Mouse (Mus musculus) Patski (cell line): Measurements from ENCODE around the gene Cdipt. TPM values are rescaled to one million over a fixed set of nuclear protein-coding genes. Genes with fewer than 3 reads are reported as not detected.

Experiments used
- ATAC-seq: fragments of 100-300 bp; one replicate; pipeline ENCODE4 v1.8.0; 2021
- CTCF ChIA-PET: fragments of 350-600 bp; sonication (Branson Sonifier 250); formaldehyde crosslinking; loops from one replicate; lab custom pipeline; 2022; ENCODE audit warnings: inconsistent platforms; lab: Charles Lee
- POLR2A ChIA-PET: fragments of 350-600 bp; sonication (Branson Sonifier 250); formaldehyde crosslinking; loops from one replicate; lab custom pipeline; 2022; ENCODE audit warnings: antibody characterized with exemption, inconsistent platforms; lab: Charles Lee
- DNase-seq: peaks from one replicate; pipeline ENCODE4 v3.0.0-alpha.2; 2011; ENCODE audit warnings: low read depth, low spot score
- H3K27me3 ChIP-seq: fragments of 371-371 bp; one replicate; pipeline ENCODE4 v1.5.1; 2021
- CTCF ChIP-seq: fragments of 100-300 bp; IDR thresholded peaks from one replicate; pipeline ENCODE4 v1.5.1; 2021
- in situ Hi-C: fragments of 300-500 bp; cut with MboI; formaldehyde crosslinking; loops from 3 replicates; pipeline ENCODE4 v1.11.1; 2018; ENCODE audit warnings: low pct_unique_long_range_greater_than_20kb, mixed read lengths
- polyA plus RNA-seq: library from polyadenylated mRNA; unstranded; gene quantifications from one replicate; pipeline ENCODE4 v1.2.3, GENCODE M21; 2021

Cdipt gene
- polyA plus RNA-seq, 1 experiment from 2014 or later, result 143 TPM

DNA sequence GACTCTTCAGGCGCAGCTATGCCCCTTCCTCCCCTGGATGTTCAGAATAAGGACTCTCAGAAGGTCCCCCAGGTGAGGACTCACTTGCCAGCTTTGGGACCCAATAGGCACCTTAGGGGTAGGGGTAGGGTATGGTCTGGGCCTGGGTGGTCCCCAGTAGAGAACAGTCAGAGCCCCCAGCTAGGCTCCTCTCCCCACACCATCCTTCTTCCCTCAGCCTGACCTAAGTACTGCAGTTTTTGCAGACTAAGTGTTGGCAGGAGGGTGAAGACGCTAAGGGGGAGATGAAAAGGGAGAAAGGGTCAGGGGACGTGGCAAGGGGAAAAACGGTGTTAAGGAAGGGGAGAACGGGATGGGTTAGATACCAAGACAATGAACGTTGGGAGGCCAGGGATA lies 42.2 kb downstream of the Cdipt start:
- no peak for DNase-seq
- ATAC-seq, result no peak
- H3K27me3 ChIP-seq, result no peaks in the 10 kb centered on the region
- ChIA-PET POLR2A (interaction anchor here (0.7 to 3.2 kb wide), 2 partner anchors 8 to 58 kb away, joined by 3 to 31 read pairs; partner anchors contain the start of gene Maz), CTCF (interaction anchor here (1.1 to 1.8 kb wide), 2 partner anchors 86 to 95 kb away, joined by 3 to 4 read pairs; no protein-coding TSS in a partner anchor)
- TF ChIP-seq CTCF, result no peak
- in situ Hi-C loops, result no loop called here

DNA sequence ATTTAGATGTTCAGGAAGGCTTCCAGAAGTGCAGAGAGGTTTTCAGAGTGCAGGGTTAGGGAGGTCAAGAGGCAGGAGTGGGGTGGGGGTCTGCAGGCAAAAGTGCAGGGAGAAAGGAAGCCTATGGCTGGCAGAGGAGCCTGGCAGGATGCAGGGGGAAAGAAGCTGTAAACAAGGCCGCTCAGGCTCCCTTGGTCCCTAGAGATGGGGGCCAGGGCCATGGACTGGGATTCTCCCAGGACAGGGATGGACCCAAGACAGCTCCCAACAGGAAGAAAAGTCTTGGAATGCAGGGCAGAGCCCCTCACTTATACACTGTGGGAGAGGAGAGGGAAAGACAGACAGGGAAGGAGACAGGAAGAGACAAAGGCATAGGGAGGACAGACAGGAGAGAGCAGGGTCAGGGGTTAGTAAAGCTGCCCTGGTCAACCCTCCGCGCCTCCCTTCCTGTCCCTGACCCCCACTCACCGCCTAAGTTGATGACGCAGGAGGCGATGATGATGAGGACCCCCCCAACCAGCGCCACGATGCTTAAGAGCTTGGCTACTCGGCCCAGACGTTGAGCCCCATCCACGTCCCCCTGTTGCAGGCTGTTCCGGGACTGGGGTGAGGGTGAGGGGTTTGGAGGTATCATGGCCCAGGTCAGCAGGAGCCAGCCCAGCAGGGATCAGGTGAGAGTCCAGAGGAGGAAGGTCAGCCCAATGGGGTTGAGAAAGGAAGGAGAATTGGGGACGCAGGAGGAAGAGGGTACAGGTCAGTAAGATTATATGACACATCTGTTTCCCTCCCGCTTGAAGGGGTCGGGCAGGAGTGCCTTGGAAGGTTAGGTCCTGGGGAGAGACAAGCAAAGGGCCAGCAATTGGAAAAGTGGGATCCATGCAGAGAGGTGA lies 42.9 kb downstream of the Cdipt start:
- H3K27me3 ChIP-seq, result no peaks in the 10 kb centered on the region
- ChIA-PET POLR2A (interaction anchor here (0.6 to 3.2 kb wide), 2 partner anchors 7 to 1291 kb away, joined by 6 to 31 read pairs; partner anchors contain the start of gene Maz), CTCF (interaction anchor here (1.1 to 1.8 kb wide), 2 partner anchors 85 to 94 kb away, joined by 3 to 4 read pairs; no protein-coding TSS in a partner anchor)
- ATAC-seq (no peak), DNase-seq (no peak)
- no peak for TF ChIP-seq CTCF
- in situ Hi-C loops, result no loop called here

DNA sequence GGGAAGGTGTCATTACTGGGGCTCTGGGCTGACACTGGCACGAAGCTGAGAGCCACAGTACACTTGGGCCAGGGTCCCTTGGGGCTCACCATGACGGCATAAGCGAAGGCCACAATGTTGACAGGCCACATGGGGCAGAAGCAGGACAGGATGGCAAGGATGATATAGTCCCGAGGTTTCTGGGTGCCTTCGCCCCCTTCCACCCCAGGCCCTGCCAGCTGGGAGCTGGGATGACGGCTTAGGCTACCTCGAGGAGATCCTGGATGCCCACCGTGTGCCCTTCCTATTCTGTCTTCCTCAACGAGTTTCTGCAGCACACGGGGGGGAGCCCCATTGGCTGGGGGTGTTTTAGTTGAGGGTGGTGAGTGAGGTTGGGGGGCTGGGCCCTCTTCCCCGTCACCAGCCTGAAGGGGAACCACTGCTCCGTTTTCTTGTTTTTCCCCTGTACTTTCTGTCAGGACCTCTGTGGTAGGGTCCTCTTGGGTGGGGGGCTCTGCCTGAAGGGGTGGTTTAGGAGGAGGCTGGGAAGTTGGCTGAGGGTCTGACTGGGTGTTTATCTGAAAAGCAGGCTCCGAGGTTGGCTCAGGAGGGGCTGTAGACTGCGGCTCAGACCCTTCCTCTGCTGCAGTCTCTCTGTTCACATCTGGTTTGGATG lies 43.7 kb downstream of the Cdipt start:
- CTCF ChIA-PET, result no interaction called here
- TF ChIP-seq CTCF, result no peak
- POLR2A ChIA-PET, result interaction anchor here (0.6 kb wide), 1 partner anchor 1290 kb away, joined by 6 read pairs; no protein-coding TSS in a partner anchor
- in situ Hi-C loops, result no loop called here
- no peak for ATAC-seq
- DNase-seq, result no peak
- no peaks in the 10 kb centered on the region for H3K27me3 ChIP-seq

DNA sequence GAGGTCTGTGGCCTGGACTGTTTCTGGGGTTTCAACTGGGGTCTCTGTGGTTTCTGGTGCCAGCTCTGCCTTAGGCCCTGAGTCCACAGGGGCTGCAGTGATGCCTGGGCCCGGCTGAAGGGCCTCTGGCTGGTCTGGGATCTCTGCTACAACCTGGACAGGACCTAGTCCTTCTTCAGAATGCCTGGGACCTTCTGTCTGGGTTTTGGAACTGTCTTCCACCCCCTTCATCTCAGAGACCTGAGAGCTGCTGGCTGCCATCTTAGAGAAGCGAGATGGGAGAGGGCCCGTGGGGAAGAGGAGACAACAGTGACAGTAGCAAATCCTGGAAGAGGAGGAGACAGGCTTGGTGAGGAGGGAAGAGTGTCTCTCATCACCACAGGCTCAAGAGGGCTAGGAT lies 44.3 kb downstream of the Cdipt start:
- ATAC-seq (no peak), DNase-seq (no peak)
- in situ Hi-C loops, result no loop called here
- TF ChIP-seq CTCF, result no peak
- CTCF ChIA-PET, result no interaction called here
- H3K27me3 ChIP-seq, result no peaks in the 10 kb centered on the region
- POLR2A ChIA-PET, result no interaction called here

DNA sequence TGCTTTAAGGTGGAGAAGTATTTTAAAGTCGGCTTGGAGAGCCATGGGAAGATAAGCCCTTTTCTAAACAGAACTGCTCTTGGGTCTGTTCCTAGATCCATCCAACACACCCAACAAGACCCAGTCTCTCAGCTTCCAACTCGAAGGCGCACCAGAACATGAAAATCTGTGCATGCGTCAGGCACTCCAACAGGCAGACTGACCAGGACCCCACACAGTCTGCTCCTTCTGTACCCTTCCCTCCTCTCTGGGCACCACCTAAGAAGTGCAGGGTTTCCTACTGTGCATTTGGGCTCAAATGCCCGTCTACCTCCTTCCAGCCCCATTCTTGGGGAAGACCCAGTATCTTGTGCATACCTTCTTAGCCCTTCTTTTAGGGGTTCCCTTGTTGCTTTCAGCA lies 44.8 kb downstream of the Cdipt start:
- ChIA-PET CTCF (no interaction called here), POLR2A (no interaction called here)
- no peaks in the 10 kb centered on the region for H3K27me3 ChIP-seq
- in situ Hi-C loops, result no loop called here
- ATAC-seq, result no peak
- TF ChIP-seq CTCF, result no peak
- no peak for DNase-seq

DNA sequence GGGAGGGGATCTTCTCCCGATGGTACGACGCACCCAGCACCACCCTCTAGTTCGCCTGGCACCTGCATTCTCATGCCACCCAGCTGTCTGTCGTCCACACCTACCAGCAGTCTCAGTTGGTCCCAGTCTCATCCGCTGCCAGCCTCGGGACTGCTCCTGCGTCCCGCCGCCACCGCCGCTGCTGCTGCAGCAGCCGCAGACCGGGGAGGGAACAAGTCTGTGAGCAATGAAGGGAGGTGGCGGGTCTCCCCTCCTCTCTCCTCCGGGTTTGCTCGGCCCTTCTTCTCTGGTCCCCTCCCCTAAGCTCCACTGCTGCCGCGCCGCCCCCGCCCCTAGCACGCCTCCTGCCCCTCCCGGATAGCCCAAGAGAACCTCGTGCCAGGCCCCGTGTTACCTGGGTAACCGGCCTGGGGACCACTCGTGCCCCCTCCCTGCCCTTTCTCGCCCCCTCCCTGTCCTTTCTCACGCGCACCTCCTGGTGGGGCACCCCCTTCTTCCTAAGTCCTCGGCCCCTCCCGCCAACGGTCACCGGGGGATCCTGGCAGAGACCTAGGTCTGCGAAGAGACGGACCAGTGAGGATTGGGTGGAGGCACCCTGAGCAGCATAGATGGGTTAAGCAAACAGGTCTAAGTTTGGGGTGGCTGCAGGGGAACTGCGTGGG lies 45.3 kb downstream of the Cdipt start, which contains the start of the genes Gm42742 and Prrt2:
TSS of gene Gm42742 (minus strand) at position 197 of the 662 bp plus-strand sequence.
TSS of gene Prrt2 (minus strand) at position 311 of the 662 bp plus-strand sequence.
- DNase-seq, result no peak
- POLR2A ChIA-PET, result no interaction called here
- no peak for TF ChIP-seq CTCF
- H3K27me3 ChIP-seq, result no peaks in the 10 kb centered on the region
- in situ Hi-C loops, result no loop called here
- CTCF ChIA-PET, result no interaction called here
- ATAC-seq, result no peak

DNA sequence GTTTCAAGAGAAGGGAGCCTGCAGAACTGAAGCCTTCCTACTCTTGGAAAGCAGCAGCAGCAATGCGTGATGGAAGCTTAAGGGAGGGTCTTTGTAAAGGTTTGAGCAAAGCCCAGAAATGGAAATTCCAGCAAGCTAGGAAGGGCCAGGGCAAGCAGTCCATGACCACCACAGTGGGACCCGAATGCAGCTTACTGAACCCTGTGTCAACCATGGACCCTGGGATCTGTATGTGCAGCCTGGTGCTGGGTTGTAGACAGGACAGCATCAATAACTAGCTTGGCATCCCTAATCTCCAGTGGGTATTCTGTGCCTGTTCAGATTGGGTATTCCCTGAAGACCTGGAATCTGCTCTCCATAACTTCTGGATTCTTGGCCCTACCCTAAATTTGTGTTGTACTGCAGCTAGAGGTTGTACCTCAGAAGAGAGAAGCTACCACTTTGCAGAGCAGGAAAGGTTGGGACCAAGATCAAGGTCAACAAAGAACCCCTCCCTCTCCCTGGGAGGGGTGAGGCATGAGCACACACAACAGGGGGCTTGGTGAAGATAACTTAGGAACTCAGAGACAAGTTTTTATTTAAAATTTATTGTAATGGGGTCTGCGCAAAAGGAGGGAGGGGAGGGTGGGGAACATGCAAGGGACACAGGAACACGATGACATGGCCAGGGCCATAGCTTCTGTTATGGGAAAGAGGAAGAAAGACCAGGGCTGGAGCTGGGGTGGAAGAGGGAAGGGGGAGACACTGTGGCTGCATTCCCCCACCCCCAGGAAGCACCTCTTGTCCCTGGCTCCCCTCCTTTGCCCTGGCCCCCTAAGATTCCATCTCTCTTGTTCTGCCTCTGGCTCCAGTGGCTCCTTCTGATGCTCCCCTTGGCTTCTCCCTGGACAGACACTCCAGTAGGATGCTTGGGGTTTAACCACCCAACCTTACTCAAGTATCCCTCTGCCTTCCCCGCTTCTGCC lies 46.1 kb downstream of the Cdipt start:
- no peaks in the 10 kb centered on the region for H3K27me3 ChIP-seq
- CTCF ChIA-PET, result no interaction called here
- POLR2A ChIA-PET, result no interaction called here
- no peak for DNase-seq
- in situ Hi-C loops, result no loop called here
- no peak for ATAC-seq
- no peak for TF ChIP-seq CTCF

DNA sequence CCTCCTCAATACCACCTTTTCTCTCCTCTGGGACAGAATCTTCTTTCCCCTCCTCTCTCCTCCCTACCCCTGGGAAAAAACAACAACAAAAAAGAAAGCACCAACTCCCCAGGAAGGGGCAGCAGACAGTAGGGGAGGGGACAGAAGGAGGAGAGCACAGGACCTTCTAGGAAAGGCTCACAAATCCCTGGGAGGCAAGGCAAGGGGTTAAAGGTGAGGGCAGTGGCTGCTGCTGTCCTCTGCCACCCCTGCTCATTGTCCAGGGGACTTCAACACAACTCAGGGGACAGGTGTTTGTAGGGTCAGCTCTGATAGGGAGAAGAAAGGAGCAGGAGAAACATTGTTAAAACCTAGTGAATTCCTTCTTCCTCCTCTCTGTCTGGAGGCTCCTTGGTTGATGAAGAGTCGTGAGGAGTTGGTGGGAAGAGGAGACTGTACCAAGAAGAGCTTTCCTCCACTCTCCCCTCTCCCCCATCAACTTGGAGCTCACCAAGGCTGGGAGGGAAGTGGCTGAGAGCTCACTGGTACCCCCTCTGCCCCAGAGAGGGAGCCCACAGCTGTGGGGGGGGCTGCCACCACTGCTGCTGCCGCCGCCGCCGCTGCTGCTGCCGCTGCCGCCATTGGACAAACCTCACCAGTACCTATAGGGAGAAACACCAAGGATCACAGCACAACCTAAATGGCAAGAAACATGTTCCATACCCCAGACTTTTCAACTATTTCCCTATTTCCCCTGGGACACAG lies 47.0 kb downstream of the Cdipt start:
- DNase-seq, result no peak
- in situ Hi-C loops, result no loop called here

DNA sequence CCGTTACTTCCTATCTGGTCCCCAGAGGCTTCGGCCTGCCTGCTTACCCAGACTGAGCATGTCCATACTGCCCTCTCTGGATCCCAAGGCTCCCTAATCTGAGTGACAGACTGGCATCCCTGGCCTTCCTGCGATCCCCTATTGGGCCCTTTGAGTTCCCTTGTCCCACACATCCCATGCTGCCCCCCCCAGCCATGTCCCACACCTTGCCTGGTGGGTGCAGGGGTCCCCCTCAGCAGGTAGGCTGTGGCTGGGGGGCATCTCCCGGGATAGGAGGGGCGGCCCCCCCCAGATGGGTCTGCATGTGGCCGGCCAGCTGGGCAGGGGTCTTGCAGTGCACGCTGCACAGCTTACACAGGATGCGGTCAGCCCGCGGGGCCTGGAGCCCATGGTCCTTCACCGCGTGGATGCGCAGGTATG lies 47.6 kb downstream of the Cdipt start:
- in situ Hi-C loops, result no loop called here
- POLR2A ChIA-PET, result interaction anchor here (0.6 to 5.6 kb wide), 2 partner anchors 7 to 609 kb away, joined by 3 to 31 read pairs; partner anchors contain the start of genes Pagr1a and Pagr1b
- no peak for TF ChIP-seq CTCF

More for the DNA sequence above, 47.0 kb downstream of the Cdipt start:
- TF ChIP-seq CTCF, result no peak
- ATAC-seq, result no peak
- ChIA-PET CTCF (no interaction called here), POLR2A (no interaction called here)
- H3K27me3 ChIP-seq, result no peaks in the 10 kb centered on the region

More for the DNA sequence above, 47.6 kb downstream of the Cdipt start:
- no peak for DNase-seq
- CTCF ChIA-PET, result interaction anchor here (3.3 kb wide), 1 partner anchor 8 kb away, joined by 21 read pairs; the partner anchor contains the start of genes Mvp, Pagr1a and Pagr1b
- no peaks in the 10 kb centered on the region for H3K27me3 ChIP-seq
- ATAC-seq, result no peak
